Mouse (Mus musculus) olfactory bulb, adult 2 months (tissue): ENCODE data around the gene Prkn. TPM values are rescaled to one million over a fixed set of nuclear protein-coding genes. Genes with fewer than 3 reads are reported as not detected.

Experiments used
- H3K27ac ChIP-seq: fragments of 200-500 bp; 2 replicates; pipeline ENCODE4 v1.5.1; 2012; ENCODE audit warnings: low read depth, low read length; ENCODE audit not compliant: insufficient read depth
- H3K4me1 ChIP-seq: fragments of 200-500 bp; 2 replicates; pipeline ENCODE4 v1.6.1; 2012; ENCODE audit warnings: low read length; ENCODE audit not compliant: control insufficient read depth, insufficient read depth
- H3K4me3 ChIP-seq: fragments of 200-500 bp; 2 replicates; pipeline ENCODE4 v1.5.1; 2012; ENCODE audit warnings: mild to moderate bottlenecking, low read depth, low read length, moderate library complexity; ENCODE audit not compliant: insufficient read depth
- CTCF ChIP-seq: fragments of 200-500 bp; IDR thresholded peaks from 2 replicates; pipeline ENCODE4 v1.5.1; 2012; ENCODE audit warnings: low read depth, mild to moderate bottlenecking, low read length, moderate library complexity; ENCODE audit not compliant: insufficient read depth
- POLR2A ChIP-seq: fragments of 200-500 bp; IDR thresholded peaks from 2 replicates; pipeline ENCODE4 v1.6.1; 2012; ENCODE audit warnings: mild to moderate bottlenecking, low read depth, low read length, moderate library complexity; ENCODE audit not compliant: insufficient read depth
- WGBS: fragments of 180-500 bp; shearing (Covaris S2); methylation state at CpG from one replicate; pipeline ENCODE4 v1.1.7; 2018; 5-methylcytosine and 5-hydroxymethylcytosine counted together
- polyA plus RNA-seq: library from polyadenylated mRNA; stranded (reverse); fragments of >200 nt; gene quantifications from 2 replicates; pipeline ENCODE4 v1.2.4, GENCODE M21; 2012; ENCODE audit warnings: low replicate concordance; ENCODE audit not compliant: missing spikeins, insufficient read depth, insufficient read length

The Prkn gene
- polyA plus RNA-seq, 1 experiment = not detected

DNA sequence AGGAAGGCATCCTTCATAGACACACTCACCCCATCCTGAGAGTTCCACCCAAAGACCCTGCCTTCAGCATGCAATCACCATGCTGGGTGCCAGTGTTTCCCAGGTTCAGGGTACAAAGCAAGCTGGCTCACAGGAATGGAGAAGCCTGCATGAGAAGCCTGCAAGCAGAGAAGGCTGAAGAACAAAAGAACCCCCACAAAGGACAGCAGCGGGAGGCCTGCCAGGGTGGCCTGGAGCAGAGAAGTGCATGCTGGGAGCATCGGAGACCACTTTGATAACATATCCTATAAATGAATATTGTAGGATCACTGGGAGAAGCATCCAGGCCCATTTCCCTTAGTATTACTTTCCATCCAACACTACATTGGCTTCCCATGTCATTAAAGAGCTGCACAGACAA, 692.6 kb downstream of the Prkn start:
- no peak for TF ChIP-seq POLR2A
- TF ChIP-seq CTCF = no peak
- no peak overlapping the region for H3K27ac ChIP-seq
- peaks cover 2% of the 10 kb centered on the region; the same call in 1 of the 2 replicates for H3K4me1 ChIP-seq
- WGBS = 64% methylated on average over 2 of the region's 2 CpGs
- no peak overlapping the region for H3K4me3 ChIP-seq

DNA sequence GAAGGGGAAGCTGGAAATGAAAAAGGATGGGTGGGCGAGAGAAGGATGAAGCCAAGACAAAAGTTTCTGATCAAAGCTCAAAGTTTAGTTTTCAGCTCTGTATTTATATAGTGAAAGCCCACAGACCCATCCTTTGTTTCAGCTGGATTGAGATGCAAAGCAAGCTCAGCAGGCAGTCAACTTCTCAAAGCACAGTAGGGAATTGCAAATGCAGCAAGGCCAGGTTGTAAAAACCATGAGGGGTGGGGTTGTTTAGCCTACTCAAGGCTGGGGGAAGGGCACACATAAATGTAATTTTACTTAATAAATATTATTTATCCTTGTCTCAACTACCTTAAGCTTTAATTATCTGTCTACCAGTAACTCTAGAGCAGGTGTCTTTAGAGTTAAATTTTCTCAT, 693.7 kb downstream of the Prkn start:
- H3K4me3 ChIP-seq = no peak overlapping the region
- TF ChIP-seq CTCF (no peak), POLR2A (no peak)
- no peak overlapping the region for H3K27ac ChIP-seq
- WGBS = 82% methylated on average over 1 of the region's 1 CpGs
- peaks cover 2% of the 10 kb centered on the region; the same call in 1 of the 2 replicates for H3K4me1 ChIP-seq

DNA sequence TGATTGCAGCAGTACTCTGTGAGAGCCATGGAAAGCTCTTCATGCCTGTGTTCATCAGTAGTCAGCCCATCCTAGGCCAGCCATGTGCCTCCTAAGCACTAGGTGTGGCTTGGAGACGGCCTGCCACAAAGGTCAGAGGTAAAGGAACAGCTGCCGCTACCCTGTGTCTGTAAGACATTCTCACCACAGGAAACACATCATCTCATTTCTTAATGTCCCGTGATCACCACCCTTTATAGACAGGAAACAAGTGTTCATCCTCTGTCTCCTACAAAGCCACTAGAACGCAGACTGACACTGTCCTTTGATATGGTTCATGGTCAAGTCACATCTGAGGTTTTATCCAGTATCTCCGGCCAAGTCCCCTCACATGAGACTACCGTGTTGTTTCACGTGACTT, 698.6 kb downstream of the Prkn start:
- Histone ChIP-seq H3K27ac (no peak overlapping the region), H3K4me1 (no peaks in the 10 kb centered on the region), H3K4me3 (no peak overlapping the region)
- 92% methylated on average over 7 of the region's 7 CpGs for WGBS
- TF ChIP-seq POLR2A (no peak), CTCF (no peak)

DNA sequence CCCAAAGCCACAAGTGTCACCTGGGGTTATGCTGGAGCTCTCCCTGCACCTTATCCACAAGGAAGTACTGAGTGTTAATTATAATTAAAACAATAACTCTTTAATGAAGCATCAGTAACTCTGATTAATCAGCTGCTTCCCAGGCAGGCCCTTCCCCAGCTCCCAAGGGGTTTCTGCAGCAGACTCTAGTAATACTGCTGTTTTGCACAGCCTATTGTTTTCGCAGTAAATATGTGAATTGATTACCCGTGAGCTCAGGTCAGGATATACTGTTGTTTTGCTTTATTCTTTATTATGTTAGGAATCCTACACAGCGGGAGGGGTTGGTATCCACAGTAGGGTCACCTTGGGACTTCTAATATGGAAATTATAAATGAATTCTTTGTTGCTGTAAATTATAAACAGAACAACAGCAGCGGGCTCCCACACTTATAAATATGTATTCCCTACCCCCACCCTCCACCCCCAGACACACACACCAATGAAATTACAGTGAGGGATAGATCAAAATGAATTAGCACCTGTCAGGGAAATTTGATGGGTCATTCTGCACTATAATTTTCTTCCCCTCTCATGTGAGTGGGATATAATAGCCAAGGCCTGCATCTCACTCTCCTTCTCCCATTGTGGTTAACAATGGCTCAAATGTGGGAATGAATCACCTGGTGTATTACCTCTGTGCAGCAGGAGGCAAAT, 701.9 kb downstream of the Prkn start:
- 80% methylated on average over 4 of the region's 4 CpGs for WGBS
- Histone ChIP-seq H3K27ac (no peak overlapping the region), H3K4me3 (no peak overlapping the region), H3K4me1 (no peaks in the 10 kb centered on the region)
- no peak for TF ChIP-seq POLR2A
- TF ChIP-seq CTCF = no peak

DNA sequence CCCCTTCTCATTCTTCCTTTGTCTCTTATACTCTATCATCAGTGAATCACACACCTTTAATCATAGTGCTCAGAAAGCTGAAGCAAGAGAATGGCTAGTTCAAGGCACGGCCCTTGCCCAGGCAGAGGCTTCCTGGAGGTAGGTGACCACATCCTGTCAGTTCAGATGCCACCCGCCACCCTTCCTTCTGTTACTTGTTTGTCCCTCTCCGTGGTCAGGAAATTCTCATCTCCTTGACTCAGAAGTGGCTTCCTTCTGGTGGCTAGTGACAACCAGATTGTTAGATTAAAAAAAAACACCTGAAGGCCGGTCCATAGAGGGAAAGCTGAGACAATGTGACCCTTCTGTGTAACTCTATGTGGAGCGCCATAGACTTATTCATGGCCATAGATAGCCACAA, 710.4 kb downstream of the Prkn start:
- 89% methylated on average over 5 of the region's 5 CpGs for WGBS
- H3K4me1 ChIP-seq = no peaks in the 10 kb centered on the region
- no peak overlapping the region for H3K4me3 ChIP-seq
- TF ChIP-seq CTCF (no peak), POLR2A (no peak)
- no peak overlapping the region for H3K27ac ChIP-seq

DNA sequence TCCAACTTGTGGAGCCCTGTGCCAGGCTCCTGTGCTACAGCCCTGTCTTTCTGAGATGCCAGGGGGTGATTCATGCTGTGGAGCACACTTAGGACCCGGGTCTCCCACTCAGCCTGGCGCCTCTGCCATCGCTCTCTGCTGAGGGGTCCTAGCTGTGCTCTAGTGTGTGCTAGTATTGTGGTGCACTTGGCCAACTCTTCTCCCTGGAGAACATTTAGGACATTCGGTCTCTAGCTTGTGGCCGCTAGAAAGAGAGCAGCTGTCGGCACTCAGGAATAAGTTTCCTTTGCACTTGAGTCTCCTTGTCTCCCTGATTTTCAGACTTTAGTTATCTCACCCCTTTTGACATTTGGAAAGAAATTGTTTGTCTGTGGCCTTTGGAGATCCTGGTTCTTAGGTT, 725.5 kb downstream of the Prkn start:
- TF ChIP-seq POLR2A (no peak), CTCF (no peak)
- no peak overlapping the region for H3K4me3 ChIP-seq
- 87% methylated on average over 6 of the region's 6 CpGs for WGBS

DNA sequence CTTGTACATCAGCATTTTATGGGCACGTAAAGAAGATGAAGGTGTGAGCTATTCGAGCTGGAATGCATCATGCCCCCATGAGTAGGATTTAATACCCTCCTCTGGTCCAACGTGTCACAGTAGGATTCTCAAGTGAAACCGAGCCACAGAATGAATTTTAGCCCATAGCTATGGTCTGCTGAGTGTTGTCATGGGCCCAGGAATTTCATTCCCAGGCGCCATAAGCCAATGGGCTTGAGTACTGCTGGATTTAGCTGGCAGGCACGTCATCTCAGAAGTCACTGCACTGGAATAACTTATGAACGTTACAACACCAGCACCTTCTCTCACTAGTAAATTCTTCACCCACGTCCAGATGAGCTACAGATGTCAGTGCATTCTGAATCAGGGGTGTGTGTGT, 730.2 kb downstream of the Prkn start:
- H3K4me3 ChIP-seq = no peak overlapping the region
- H3K27ac ChIP-seq = no peak overlapping the region
- 87% methylated on average over 8 of the region's 8 CpGs for WGBS
- peaks cover 2% of the 10 kb centered on the region; the same call in 1 of the 2 replicates for H3K4me1 ChIP-seq
- TF ChIP-seq CTCF = no peak
- TF ChIP-seq POLR2A = no peak

More for the DNA sequence above, 725.5 kb downstream of the Prkn start:
- H3K27ac ChIP-seq = no peak overlapping the region
- no peaks in the 10 kb centered on the region for H3K4me1 ChIP-seq

DNA sequence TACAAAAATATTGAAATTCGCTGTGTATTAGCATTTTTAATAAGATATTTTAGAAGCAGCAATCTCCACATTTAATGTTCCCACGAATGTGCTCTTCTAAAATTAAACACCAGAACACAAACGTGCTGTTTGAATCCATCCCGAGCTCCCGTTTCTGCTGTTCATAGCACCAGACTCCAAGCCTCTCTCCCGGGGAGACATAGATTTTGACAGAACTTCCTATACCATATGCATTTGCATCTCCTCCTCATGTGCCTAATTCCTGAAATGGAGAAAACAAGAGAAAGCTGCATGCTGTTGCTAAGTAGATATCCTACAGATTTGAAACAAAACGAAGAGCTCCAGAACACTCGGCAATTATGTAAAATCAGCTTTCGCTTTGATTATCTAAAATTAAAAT, 733.5 kb downstream of the Prkn start:
- TF ChIP-seq POLR2A (no peak), CTCF (no peak)
- WGBS = 44% methylated on average over 9 of the region's 9 CpGs
- H3K27ac ChIP-seq = no peak overlapping the region

DNA sequence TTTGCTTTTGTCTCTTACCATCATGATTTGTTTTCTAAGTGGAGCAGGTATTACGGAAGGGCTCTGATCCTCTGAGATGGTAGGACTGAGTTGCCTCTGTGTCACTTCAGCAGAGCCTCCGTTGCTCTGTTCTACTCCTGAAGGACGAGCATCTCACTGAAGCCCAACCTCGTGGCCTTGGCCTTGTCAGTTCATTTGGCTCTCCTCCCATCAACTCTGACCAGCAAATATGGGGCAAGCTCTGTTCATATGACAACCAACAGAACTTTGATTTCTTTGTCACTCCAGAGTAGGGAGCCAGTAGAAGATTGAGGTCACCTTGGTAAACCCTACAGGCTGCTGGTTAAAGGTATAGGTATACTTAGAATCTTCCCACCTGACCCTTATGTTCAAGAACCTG, 745.3 kb downstream of the Prkn start:
- H3K27ac ChIP-seq = no peak overlapping the region
- no peak overlapping the region for H3K4me3 ChIP-seq
- WGBS = 96% methylated on average over 4 of the region's 4 CpGs
- H3K4me1 ChIP-seq = 0 out of 2 replicates have a peak, but pooled peaks cover 2% of the 10 kb centered on the region
- TF ChIP-seq POLR2A = no peak
- TF ChIP-seq CTCF = no peak

More for the DNA sequence above, 733.5 kb downstream of the Prkn start:
- Histone ChIP-seq H3K4me3 (no peak overlapping the region), H3K4me1 (peaks cover 2% of the 10 kb centered on the region; the same call in 1 of the 2 replicates)

DNA sequence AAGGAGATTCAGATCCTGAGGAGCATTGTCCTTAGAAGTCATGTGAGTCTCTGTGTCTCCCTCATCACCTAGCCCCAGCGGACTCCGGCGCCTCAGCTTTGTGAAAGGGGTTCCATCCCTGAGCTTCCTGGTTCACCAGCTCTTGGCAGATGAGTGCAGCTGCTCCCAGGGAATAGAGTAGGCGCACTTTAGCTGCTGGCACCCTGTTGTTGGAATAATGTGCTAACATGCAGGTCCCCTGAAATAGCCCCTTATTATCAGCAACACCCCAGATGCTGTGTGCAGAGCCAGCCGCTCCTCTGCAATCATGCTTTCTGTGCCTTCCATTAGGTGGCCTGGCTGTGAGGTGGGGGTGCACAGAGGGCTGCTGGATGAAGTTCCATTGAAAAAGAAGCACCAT, 767.7 kb downstream of the Prkn start:
- Histone ChIP-seq H3K4me1 (peaks cover 22% of the 10 kb centered on the region), H3K4me3 (no peak overlapping the region), H3K27ac (0 out of 2 replicates have a peak overlapping the region, but pooled peaks have one; percentile 3)
- no peak for TF ChIP-seq POLR2A
- no peak for TF ChIP-seq CTCF
- 53% methylated on average over 5 of the region's 5 CpGs for WGBS

DNA sequence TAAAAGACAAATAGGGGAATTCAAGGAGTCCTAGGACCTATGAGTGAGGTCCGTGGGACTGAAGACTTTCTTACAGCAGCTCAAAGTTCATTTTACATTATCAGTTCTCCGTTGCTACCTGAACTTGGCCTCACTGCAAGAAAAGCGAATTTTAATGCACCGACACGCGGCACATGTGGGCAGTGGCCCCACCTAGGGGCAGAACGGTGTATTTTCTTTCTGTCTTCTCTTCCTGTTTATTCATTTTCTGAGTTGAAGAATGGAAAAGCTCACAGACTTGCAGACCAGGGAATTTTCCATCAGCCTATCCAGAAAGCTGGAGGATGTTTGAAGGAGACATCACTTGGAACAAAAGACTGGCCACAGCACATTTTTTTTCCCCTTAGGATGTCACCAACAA, 771.3 kb downstream of the Prkn start:
- Histone ChIP-seq H3K27ac (no peak overlapping the region), H3K4me3 (no peak overlapping the region), H3K4me1 (peaks cover 27% of the 10 kb centered on the region)
- TF ChIP-seq CTCF (peak; percentile 57), POLR2A (no peak)
- 8% methylated on average over 7 of the region's 7 CpGs for WGBS
